ENCODE assay signal across 15 mouse cellular contexts in the genomic region with DNA sequence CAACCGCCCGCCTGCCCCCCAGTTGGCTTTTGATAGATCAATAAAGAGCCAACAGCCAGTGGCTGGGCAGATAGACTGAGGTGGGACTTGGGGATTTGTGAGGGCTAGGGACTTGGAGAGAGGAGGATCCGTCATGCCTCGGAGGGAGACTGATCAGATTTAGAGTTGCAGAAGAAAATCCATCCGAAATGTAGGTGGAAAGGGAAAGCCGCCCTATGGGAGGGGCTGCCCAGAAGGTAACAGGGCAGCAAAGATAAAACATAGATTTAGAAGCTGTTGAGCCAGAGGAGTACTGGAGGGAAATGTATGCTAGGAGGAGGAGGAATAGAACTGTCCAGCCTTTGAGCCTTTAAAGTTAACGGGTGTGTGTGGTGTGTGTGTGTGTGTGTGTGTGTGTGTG.
"Had no signal": no experiment of that assay in that cellular context is flagged by ENCODE, and none has a peak within 500 bp of the region (broad histone marks: within the 10 kb centered on the region; RNA-seq: fewer than 3 reads in every experiment).

No protein-coding gene starts in this region.

- H3K9me3 ChIP-seq: kidney, embryonic 15.5 days; limb, embryonic 12.5 days; limb, embryonic 15.5 days had no signal

- H3K36me3 ChIP-seq: kidney, embryonic 15.5 days; limb, embryonic 12.5 days; limb, embryonic 15.5 days had no signal

- H3K4me2 ChIP-seq: kidney, embryonic 15.5 days; limb, embryonic 12.5 days; limb, embryonic 15.5 days; midbrain, embryonic 11.5 days had no signal

- H3K27me3 ChIP-seq: kidney, embryonic 15.5 days; limb, embryonic 12.5 days; limb, embryonic 15.5 days had no signal

- DNase-seq: kidney, adult 2 months; kidney, postnatal 10 days; kidney, postnatal 36 days; left cerebral cortex, postnatal 4 days; lung, adult 2 months; lung, postnatal 14 days; lung, postnatal 4 days; midbrain, embryonic 14.5 days; thymus, adult 18-20 months; thymus, postnatal 36 days had no signal

- H3K27ac ChIP-seq: kidney, embryonic 15.5 days; limb, embryonic 12.5 days; limb, embryonic 15.5 days had no signal

- H3K4me3 ChIP-seq: kidney, embryonic 15.5 days; limb, embryonic 12.5 days; limb, embryonic 15.5 days had no signal

- H3K9ac ChIP-seq: kidney, embryonic 15.5 days; limb, embryonic 12.5 days; limb, embryonic 15.5 days had no signal

- ATAC-seq: intestine, postnatal 0 days had no signal
